Mouse (Mus musculus) C2C12 (cell line): ENCODE results near the gene Acyp1.

Experiments used
- CEBPB ChIP-seq: IDR thresholded peaks from one replicate; pipeline ENCODE4 v1.6.1; 2011; ENCODE audit warnings: low read depth, mild to moderate bottlenecking, control low read depth, moderate library complexity
- CTCF ChIP-seq: IDR thresholded peaks from one replicate; pipeline ENCODE4 v1.5.1; 2011; ENCODE audit not compliant: control insufficient read depth, insufficient read depth, insufficient read length
- MAX ChIP-seq: IDR thresholded peaks from one replicate; pipeline ENCODE4 v1.6.1; 2011; ENCODE audit warnings: mild to moderate bottlenecking, control low read depth
- MYOG ChIP-seq: IDR thresholded peaks from one replicate; pipeline ENCODE4 v1.6.1; 2011; ENCODE audit not compliant: control insufficient read depth, insufficient read length; ENCODE audit errors: extremely low read depth

DNA sequence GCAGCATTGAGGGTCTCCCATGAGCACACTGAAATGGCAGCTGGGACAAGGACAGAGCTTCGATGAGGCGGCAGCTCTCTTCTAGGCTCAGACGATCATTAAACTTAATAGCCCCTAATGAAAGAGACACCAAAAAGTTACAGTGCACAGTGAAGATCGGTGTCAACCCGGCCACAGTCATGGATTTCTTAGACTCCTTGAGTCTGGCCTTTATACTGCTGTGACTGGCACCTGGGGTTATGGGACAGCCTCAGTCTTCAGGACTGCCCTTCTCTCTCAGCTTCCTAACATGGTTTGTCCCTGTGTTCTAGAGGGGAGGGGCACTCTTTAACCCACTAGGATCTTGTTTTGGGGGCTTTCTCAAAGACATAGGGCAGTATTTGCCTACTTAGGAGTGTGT lies 50.7 kb downstream of the Acyp1 start:
- TF ChIP-seq CTCF: no peak
- TF ChIP-seq MAX: no peak
- no peak for TF ChIP-seq CEBPB
- no peak for TF ChIP-seq MYOG
